Mouse (Mus musculus) midbrain, embryonic 14.5 days (tissue): ENCODE measurements around the gene Gm11444. TPM values are rescaled to one million over a fixed set of nuclear protein-coding genes. Genes with fewer than 3 reads are reported as not detected.

ENCODE experiments used
- ATAC-seq: fragments of 200-750 bp; cut with Nextera tagmentation; 2 replicates; pipeline ENCODE4 v1.8.0; 2017; ENCODE audit warnings: moderate number of reproducible peaks, moderate library complexity; ENCODE audit not compliant: low FRiP score, low TSS enrichment
- DNase-seq: peaks from one replicate; pipeline ENCODE4 v3.0.0-alpha.2; 2015
- H3K27ac ChIP-seq: fragments of 300-500 bp; sonication (generic); replicated peaks from 2 replicates; pipeline ENCODE4 v1.5.1; 2014; ENCODE audit warnings: mild to moderate bottlenecking, low read depth, low read length, moderate library complexity
- H3K27me3 ChIP-seq: fragments of 300-500 bp; sonication (generic); 2 replicates; pipeline ENCODE4 v1.6.1; 2014; ENCODE audit warnings: low read length, control low read depth, mixed read lengths; ENCODE audit not compliant: control insufficient read depth, insufficient read depth
- H3K36me3 ChIP-seq: fragments of 300-500 bp; sonication (generic); 2 replicates; pipeline ENCODE4 v1.6.1; 2014; ENCODE audit warnings: low read length, control low read depth; ENCODE audit not compliant: control insufficient read depth, insufficient read depth
- H3K4me1 ChIP-seq: fragments of 300-500 bp; sonication (generic); 2 replicates; pipeline ENCODE4 v1.6.1; 2014; ENCODE audit warnings: mild to moderate bottlenecking, antibody characterized with exemption, low read length, control low read depth; ENCODE audit not compliant: control insufficient read depth, insufficient read depth
- H3K4me2 ChIP-seq: fragments of 300-500 bp; sonication (generic); 2 replicates; pipeline ENCODE4 v1.6.1; 2014; ENCODE audit warnings: mild to moderate bottlenecking, low read length, moderate library complexity
- H3K4me3 ChIP-seq: fragments of 300-500 bp; sonication (generic); replicated peaks from 2 replicates; pipeline ENCODE4 v1.5.1; 2014; ENCODE audit warnings: low read depth, low read length
- H3K9ac ChIP-seq: fragments of 300-500 bp; sonication (generic); replicated peaks from 2 replicates; pipeline ENCODE4 v1.6.1; 2014; ENCODE audit warnings: mild to moderate bottlenecking, low read length, moderate library complexity
- H3K9me3 ChIP-seq: fragments of 300-500 bp; sonication (generic); 2 replicates; pipeline ENCODE4 v1.6.1; 2016; ENCODE audit warnings: low read length, control low read depth, mixed read lengths; ENCODE audit not compliant: control insufficient read depth
- WGBS: fragments of 180-500 bp; shearing (Covaris S2); extraction: QIAGEN DNeasy Blood & Tissue Kit; methylation state at CpG from one replicate; pipeline ENCODE4 v1.1.7; 2014; 5-methylcytosine and 5-hydroxymethylcytosine counted together
- polyA plus RNA-seq: library from polyadenylated mRNA; unstranded; fragments of >200 nt; fragmentation: Nextera tagmentation; extraction: Ambion mirVana; gene quantifications from 2 replicates; pipeline ENCODE4 v1.2.1, GENCODE M21; 2014

Gm11444 gene
- polyA plus RNA-seq, result not detected in 2 replicates

DNA sequence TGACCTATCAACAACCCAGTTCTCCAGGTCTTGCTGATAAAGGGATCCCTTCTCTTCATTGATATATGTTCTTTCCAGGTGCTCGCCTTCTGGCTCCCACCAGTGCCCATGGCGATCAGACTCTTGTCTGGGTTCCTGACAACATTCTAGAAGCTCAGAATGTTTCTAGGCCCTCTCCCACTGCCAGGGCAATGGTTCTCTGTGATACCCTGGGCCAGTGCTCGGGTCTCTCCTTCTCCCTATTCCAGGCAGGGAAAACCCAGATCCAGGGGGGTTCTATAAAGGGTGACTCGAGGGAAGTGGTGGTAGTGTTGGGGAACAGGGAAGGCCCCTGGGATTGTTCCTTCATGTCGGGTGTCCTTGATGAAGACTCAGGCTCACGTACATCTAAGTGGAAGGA lies at the start of gene Gm11444:
TSS of gene Gm11444 (minus strand) at position 101 of the 400 bp plus-strand sequence.
- 76% methylated on average over 6 of the region's 6 CpGs for WGBS
- H3K9ac ChIP-seq, result no peak within 1 kb of the TSS
- DNase-seq, result no peak
- no peak within 1 kb of the TSS for H3K4me3 ChIP-seq
- ATAC-seq, result no peak
- H3K4me2 ChIP-seq, result peak within 1 kb of the TSS; percentile 55
- H3K9me3 ChIP-seq, result no peaks in the 10 kb centered on the region
- no peaks in the 10 kb centered on the region for H3K36me3 ChIP-seq
- H3K27ac ChIP-seq, result no peak within 1 kb of the TSS
- peaks cover 5% of the 10 kb centered on the region for H3K27me3 ChIP-seq
- no peaks in the 10 kb centered on the region for H3K4me1 ChIP-seq

DNA sequence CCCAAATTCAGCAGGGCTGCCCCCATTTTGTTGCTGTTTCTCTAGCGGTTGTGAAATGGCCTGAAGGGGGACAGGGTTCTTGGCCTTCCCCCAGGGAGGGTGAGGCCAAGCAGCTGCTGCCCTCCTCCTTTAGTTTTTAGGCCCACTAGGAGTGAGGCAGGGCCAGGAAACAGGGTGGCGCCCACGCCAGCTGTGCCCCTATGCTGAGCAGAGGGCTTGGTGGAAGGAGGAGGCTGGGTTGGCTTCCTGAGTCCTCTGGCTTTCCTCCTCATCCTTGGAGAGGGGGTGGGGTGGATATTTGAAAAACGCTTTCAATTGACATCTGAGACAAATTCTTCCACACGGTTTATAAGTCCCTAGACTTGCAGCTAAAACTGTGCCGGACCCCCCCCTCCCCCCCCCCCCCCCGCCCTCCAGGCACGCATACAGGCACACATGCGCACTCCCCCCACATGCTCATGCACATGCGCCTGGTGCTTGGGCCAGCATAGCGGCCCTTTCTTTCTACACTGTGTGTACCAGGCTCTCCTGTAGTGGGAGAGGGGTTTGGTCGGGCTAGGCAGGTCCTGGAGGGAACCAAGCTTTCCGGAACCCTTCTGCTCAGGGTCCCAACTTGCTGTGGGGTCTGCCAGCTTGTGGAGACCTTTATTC lies 46.3 kb upstream of the Gm11444 start:
- Histone ChIP-seq H3K9me3 (no peaks in the 10 kb centered on the region), H3K4me2 (no peak overlapping the region), H3K27ac (no peak overlapping the region), H3K4me1 (0 out of 2 replicates have a peak, but pooled peaks cover 4% of the 10 kb centered on the region), H3K27me3 (peaks cover 66% of the 10 kb centered on the region), H3K9ac (no peak overlapping the region), H3K36me3 (no peaks in the 10 kb centered on the region), H3K4me3 (no peak overlapping the region)
- no peak for DNase-seq
- 32% methylated on average over 12 of the region's 13 CpGs for WGBS
- no peak for ATAC-seq

DNA sequence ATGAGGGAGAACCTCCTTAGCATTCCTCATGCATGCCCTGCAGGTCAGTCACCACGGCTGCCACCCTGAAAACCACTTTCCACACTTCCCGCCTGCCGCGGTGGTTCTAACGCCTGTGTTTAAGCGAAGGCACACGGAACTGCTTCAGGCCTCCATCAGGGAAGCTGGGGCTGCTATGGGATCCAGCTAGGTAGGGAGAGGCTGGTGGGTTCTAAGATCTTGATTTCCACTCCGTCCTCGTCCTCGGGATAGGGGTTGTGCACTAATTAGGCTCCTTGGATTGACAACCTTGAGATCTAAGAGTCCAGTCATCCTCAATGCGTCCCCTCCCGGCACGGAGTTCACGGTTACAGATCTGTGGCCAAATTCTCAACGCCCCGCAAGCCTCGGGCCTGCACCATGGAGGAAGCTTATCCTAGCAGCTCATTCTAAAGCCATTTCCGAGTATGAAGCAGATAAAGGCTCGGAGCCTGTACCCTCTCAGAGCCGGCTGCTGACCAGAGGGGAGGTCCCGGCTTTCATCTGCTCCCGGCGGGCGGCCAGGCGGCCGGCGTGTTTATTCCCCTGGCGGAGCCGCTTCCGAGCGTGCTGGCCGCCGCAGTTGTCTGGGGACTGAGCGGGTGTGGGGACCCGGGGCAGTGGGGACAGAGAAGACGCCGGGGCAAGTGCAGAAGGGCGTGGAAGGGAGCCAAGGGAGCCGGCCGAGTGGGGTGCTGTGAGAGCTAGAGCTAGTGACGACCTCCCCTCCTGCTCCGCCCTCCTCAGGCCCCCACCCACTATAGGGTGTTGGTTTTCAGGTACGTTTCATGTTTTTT lies 44.8 kb upstream of the Gm11444 start:
- H3K4me3 ChIP-seq, result peak overlapping the region; percentile 17
- H3K9me3 ChIP-seq, result no peaks in the 10 kb centered on the region
- H3K4me2 ChIP-seq, result peak overlapping the region; percentile 50
- ATAC-seq (no peak), DNase-seq (peak; percentile 53)
- H3K9ac ChIP-seq, result peak overlapping the region; percentile 26; the same call in 1 of the 2 replicates
- H3K36me3 ChIP-seq, result no peaks in the 10 kb centered on the region
- 0 out of 2 replicates have a peak, but pooled peaks cover 4% of the 10 kb centered on the region for H3K4me1 ChIP-seq
- H3K27ac ChIP-seq, result no peak overlapping the region
- 1% methylated on average over 43 of the region's 43 CpGs for WGBS
- peaks cover 73% of the 10 kb centered on the region for H3K27me3 ChIP-seq

DNA sequence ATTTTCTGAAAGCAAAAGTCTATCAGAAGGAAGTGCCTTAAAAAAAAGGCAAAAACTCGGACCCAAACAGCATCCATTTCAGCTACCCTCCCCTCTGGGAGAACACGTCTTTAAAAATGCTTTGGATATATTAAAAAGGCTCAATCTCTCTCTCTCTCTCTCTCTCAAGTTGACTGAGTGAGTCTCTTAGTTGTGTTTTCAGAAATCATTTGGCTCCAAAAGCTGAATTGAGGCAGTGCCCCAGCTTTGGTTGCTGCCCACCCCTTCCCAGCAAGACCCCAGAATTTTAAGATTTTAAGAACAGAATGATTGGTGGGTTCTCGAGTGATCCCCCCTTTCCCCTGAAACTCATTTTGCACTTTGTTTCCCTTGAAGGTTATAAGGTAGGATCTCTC lies 44.0 kb upstream of the Gm11444 start:
- Histone ChIP-seq H3K27me3 (peaks cover 77% of the 10 kb centered on the region), H3K4me2 (no peak overlapping the region)
- DNase-seq, result no peak

DNA sequence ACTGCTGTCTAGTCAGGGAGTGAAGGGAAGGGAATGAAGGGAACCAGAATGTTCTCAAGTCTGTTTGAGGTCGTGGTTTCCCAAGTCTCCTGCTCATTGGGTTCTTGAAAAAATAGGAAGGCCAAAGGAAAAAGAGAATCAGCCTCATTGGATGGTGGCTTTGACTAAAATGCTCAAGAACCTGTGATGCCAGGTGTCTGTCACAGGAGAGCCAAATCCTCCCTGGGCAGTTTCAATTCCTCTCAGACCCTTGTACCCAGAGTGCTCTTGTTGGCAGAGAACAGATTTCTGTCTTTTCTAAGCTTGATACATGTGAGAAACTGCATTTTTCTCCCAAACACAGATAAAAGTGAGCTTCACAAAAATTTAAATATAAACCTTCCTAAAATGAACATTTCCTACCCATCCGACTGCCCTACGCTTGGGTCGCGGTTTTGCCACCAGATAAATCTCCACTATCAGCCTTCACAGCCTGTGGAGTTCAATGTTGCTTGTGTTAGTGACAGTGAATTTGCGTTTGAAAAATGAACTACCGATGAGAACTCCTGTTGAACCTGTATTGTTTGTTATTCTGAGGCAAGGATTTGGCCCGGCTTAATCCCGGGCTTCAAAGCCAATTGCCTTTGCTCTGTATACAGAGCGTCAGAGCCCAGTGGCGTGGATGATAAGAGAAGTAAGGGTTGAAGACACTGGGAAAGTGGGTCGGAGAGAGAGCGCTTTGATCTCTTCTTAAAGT lies 43.4 kb upstream of the Gm11444 start:
- Histone ChIP-seq H3K27me3 (peaks cover 82% of the 10 kb centered on the region), H3K4me3 (no peak overlapping the region), H3K9me3 (no peaks in the 10 kb centered on the region), H3K4me2 (no peak overlapping the region), H3K9ac (no peak overlapping the region), H3K27ac (no peak overlapping the region), H3K4me1 (0 out of 2 replicates have a peak, but pooled peaks cover 4% of the 10 kb centered on the region), H3K36me3 (no peaks in the 10 kb centered on the region)
- DNase-seq (peak; percentile 45), ATAC-seq (no peak)
- WGBS, result 2% methylated on average over 13 of the region's 13 CpGs

More for the DNA sequence above, 44.0 kb upstream of the Gm11444 start:
- Histone ChIP-seq H3K4me1 (0 out of 2 replicates have a peak, but pooled peaks cover 4% of the 10 kb centered on the region), H3K4me3 (no peak overlapping the region), H3K36me3 (no peaks in the 10 kb centered on the region), H3K9me3 (no peaks in the 10 kb centered on the region), H3K9ac (no peak overlapping the region), H3K27ac (no peak overlapping the region)
- no peak for ATAC-seq
- WGBS, result 2% methylated on average over 3 of the region's 3 CpGs

DNA sequence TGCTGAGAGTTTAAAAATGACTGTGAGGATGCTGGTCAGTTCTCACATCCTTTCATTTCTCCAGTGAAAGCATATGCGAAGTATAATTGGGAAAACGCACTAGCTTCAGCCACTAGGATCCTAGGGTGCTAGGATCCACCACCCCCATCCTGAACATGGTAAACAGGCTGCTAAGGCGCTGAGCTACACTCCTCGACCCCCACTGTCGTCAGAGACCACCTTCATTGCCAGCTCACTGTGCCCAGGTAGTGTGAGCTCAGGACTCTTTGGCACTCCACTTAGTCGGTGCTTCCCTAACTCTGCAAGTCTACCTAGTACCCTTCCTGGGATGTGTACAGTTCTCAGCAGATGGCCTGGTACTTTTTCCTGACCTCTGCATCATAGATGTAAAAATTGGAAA lies 42.6 kb upstream of the Gm11444 start:
- no peak overlapping the region for H3K4me2 ChIP-seq
- no peaks in the 10 kb centered on the region for H3K9me3 ChIP-seq
- H3K4me1 ChIP-seq, result 0 out of 2 replicates have a peak, but pooled peaks cover 4% of the 10 kb centered on the region
- peaks cover 87% of the 10 kb centered on the region for H3K27me3 ChIP-seq
- no peak overlapping the region for H3K4me3 ChIP-seq
- ATAC-seq (no peak), DNase-seq (no peak)
- H3K9ac ChIP-seq, result no peak overlapping the region
- H3K36me3 ChIP-seq, result no peaks in the 10 kb centered on the region
- under 1% methylated on average over 6 of the region's 6 CpGs for WGBS
- H3K27ac ChIP-seq, result no peak overlapping the region

DNA sequence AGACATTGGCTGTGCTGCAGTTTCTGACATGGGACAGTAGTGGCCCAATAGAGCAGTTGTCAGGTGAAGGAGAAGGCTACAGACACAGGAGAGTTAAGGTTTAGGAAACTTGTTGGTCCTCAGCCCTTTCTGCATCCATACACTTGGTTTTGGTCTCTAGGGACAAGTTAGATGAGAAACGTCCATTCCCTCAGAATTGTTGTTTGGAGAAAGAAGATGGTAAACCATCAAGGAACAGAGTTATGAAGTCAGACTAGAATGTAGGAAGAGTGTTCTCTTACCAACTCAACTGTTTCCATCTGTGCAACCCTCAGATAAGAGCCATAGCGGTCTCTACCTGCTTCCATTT lies 41.5 kb upstream of the Gm11444 start:
- Histone ChIP-seq H3K27ac (no peak overlapping the region), H3K4me2 (no peak overlapping the region), H3K36me3 (no peaks in the 10 kb centered on the region), H3K9ac (no peak overlapping the region), H3K9me3 (no peaks in the 10 kb centered on the region), H3K27me3 (peaks cover 78% of the 10 kb centered on the region), H3K4me3 (no peak overlapping the region), H3K4me1 (0 out of 2 replicates have a peak, but pooled peaks cover 4% of the 10 kb centered on the region)
- WGBS, result 7% methylated on average over 2 of the region's 2 CpGs
- no peak for ATAC-seq
- DNase-seq, result no peak

DNA sequence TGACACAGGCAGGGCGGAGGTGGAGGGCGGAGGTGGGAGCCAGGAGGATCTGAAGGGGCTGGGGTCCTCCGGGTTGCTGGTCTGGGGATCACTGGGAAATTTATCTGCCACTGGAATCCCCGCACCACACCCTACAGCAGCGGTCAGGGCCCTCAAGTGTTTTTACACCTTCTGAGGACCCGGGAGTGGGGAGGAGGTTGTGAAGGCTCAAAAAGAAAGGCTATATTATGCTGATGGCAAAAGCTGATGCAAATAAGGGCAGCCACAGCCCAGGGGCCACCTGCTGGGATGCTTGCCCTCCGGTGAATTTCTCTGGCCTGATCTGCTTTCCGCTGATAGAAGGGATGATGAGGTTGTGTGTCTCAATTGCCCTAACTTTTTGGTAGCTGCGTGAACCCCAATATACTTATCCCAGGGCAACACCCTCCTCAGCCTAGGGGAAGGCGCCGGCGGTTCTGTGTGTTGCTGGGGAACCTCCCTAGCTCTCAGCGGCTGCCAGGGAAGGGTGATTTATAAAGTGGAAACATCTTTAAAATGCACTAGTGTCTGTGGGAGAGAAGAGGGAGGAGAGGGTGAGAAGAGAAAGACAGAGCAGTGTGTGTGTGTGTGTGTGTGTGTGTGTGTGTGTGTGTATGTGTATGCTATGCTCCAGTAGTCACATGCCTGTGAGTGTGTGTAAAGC lies 41.0 kb upstream of the Gm11444 start:
- H3K4me2 ChIP-seq, result no peak overlapping the region
- H3K9ac ChIP-seq, result no peak overlapping the region
- H3K27me3 ChIP-seq, result peaks cover 78% of the 10 kb centered on the region
- no peak overlapping the region for H3K27ac ChIP-seq
- no peaks in the 10 kb centered on the region for H3K36me3 ChIP-seq
- H3K9me3 ChIP-seq, result no peaks in the 10 kb centered on the region
- no peak for ATAC-seq
- no peak overlapping the region for H3K4me3 ChIP-seq
- 2% methylated on average over 13 of the region's 13 CpGs for WGBS
- 0 out of 2 replicates have a peak, but pooled peaks cover 4% of the 10 kb centered on the region for H3K4me1 ChIP-seq
- DNase-seq, result no peak
